Mouse (Mus musculus) kidney, embryonic 16.5 days (tissue): Measurements from ENCODE around the gene Gm20388. TPM values are rescaled to one million over a fixed set of nuclear protein-coding genes. Genes with fewer than 3 reads are reported as not detected.

ENCODE experiments used
- ATAC-seq: fragments of 200-750 bp; cut with Nextera tagmentation; 2 replicates; pipeline ENCODE4 v1.8.0; 2017; ENCODE audit warnings: moderate TSS enrichment; ENCODE audit not compliant: low FRiP score, low TSS enrichment
- H3K27ac ChIP-seq: fragments of 300-500 bp; sonication (generic); 2 replicates; pipeline ENCODE4 v1.5.1; 2014; ENCODE audit warnings: low read length
- H3K27me3 ChIP-seq: fragments of 300-500 bp; sonication (generic); 2 replicates; pipeline ENCODE4 v1.6.1; 2014; ENCODE audit warnings: low read length, control low read depth, mixed read lengths; ENCODE audit not compliant: insufficient read depth
- H3K36me3 ChIP-seq: fragments of 300-500 bp; sonication (generic); 2 replicates; pipeline ENCODE4 v1.6.1; 2014; ENCODE audit warnings: low read length, control low read depth, mixed read lengths; ENCODE audit not compliant: insufficient read depth
- H3K4me1 ChIP-seq: fragments of 300-500 bp; sonication (generic); 2 replicates; pipeline ENCODE4 v1.6.1; 2014; ENCODE audit warnings: low read length, control low read depth, mixed read lengths; ENCODE audit not compliant: insufficient read depth
- H3K4me2 ChIP-seq: fragments of 300-500 bp; sonication (generic); replicated peaks from 2 replicates; pipeline ENCODE4 v1.6.1; 2014; ENCODE audit warnings: low read depth, low read length
- H3K4me3 ChIP-seq: fragments of 300-500 bp; sonication (generic); 2 replicates; pipeline ENCODE4 v1.5.1; 2014; ENCODE audit warnings: mild to moderate bottlenecking, low read length
- H3K9ac ChIP-seq: fragments of 300-500 bp; sonication (generic); replicated peaks from 2 replicates; pipeline ENCODE4 v1.6.1; 2014; ENCODE audit warnings: low read length
- H3K9me3 ChIP-seq: fragments of 300-500 bp; sonication (generic); 2 replicates; pipeline ENCODE4 v1.6.1; 2016; ENCODE audit warnings: low read length, control low read depth
- WGBS: fragments of 180-500 bp; shearing (Covaris S2); extraction: QIAGEN DNeasy Blood & Tissue Kit; methylation state at CpG from one replicate; pipeline ENCODE4 v1.1.7; 2014; 5-methylcytosine and 5-hydroxymethylcytosine counted together
- polyA plus RNA-seq: library from polyadenylated mRNA; unstranded; fragments of >200 nt; fragmentation: Nextera tagmentation; extraction: Ambion mirVana; gene quantifications from 2 replicates; pipeline ENCODE4 v1.2.1, GENCODE M21; 2015

The Gm20388 gene
- polyA plus RNA-seq, 1 experiment from 2014 or later = 7.7 TPM

DNA sequence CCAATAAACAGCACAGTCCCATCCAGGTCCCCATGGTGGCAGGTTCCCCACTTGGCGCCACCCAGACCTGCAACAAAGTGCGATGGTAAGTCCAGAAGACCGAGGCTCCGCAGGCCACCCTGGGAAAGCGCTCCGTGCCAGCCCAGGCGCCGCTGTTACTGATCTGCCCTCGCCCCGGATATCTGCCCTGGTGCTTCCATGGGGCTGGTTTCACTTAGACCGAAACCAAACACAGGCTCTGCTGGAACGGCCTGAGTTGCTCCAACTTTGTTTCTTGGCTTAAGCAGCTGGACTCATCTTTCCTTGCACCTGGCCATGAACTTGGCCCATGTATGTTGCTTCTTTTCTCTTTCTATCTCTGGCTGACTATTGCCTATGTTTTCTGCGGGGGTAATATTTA is 2068.0 kb downstream of the Gm20388 start:
- Histone ChIP-seq H3K27me3 (no peaks in the 10 kb centered on the region), H3K4me1 (no peaks in the 10 kb centered on the region), H3K4me2 (no peak overlapping the region), H3K4me3 (no peak overlapping the region), H3K27ac (no peak overlapping the region), H3K9me3 (no peaks in the 10 kb centered on the region), H3K36me3 (peaks cover 57% of the 10 kb centered on the region), H3K9ac (no peak overlapping the region)
- WGBS = 94% methylated on average over 13 of the region's 13 CpGs
- ATAC-seq = no peak

DNA sequence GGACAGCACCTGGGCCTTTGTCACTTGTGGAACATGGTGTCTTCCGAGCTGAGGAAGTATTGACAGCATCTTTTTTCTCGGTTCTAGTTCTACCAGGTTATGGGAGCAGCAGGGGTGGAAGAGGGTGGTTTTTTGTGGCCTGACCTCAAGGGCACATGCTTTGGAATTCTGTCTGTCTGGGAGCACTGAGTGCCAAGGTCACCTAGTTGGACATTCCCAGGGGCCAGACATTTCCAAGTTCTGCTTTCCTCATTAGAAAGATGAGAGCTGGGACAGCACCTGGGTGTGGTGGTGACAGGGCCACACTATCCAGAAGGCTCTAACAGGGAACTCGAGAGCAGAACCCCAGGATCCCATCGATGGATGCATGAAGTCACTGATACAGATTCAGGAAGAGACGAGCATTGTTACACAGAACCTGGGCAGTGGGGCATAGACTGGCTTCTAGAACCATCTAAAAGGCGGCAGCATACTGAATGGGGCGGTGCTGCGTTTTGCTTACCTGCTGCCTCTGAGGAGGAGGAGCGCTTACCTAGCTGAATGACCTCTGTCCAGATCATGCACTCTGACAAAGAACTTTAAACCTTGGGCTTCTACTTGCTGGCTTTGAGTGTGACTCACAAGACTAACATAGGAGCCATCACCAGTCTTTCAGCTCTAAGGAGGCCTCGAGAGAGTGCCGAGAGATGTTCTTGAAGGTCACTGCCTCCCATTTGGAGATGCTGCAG is 2070.3 kb downstream of the Gm20388 start:
- Histone ChIP-seq H3K36me3 (peaks cover 52% of the 10 kb centered on the region), H3K4me3 (no peak overlapping the region), H3K27me3 (no peaks in the 10 kb centered on the region), H3K4me2 (no peak overlapping the region), H3K9ac (no peak overlapping the region), H3K9me3 (no peaks in the 10 kb centered on the region), H3K4me1 (no peaks in the 10 kb centered on the region), H3K27ac (no peak overlapping the region)
- no peak for ATAC-seq
- 92% methylated on average over 11 of the region's 11 CpGs for WGBS

DNA sequence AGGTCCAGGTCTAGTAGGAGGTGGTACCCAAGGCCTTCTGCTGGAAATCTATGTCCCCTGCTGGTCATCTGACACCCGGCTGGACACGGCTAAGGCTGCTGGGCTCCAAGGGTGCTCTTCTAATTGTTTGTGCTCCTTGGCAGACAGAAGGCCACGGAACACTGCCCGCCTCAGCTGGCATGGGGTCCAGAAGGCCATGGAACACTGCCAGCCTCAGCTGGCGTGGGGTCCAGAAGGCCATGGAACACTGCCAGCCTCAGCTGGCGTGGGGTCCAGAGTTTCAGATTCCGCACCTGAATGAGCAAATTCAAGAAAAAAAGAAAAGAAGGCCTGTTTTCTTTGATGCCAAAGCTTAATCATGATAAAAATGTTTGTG is 2070.9 kb downstream of the Gm20388 start:
- Histone ChIP-seq H3K27ac (no peak overlapping the region), H3K4me1 (no peaks in the 10 kb centered on the region), H3K9ac (no peak overlapping the region), H3K4me3 (no peak overlapping the region), H3K27me3 (no peaks in the 10 kb centered on the region), H3K4me2 (no peak overlapping the region), H3K9me3 (no peaks in the 10 kb centered on the region), H3K36me3 (peaks cover 50% of the 10 kb centered on the region)
- 79% methylated on average over 7 of the region's 7 CpGs for whole genome bisulfite sequencing
- ATAC-seq = no peak

DNA sequence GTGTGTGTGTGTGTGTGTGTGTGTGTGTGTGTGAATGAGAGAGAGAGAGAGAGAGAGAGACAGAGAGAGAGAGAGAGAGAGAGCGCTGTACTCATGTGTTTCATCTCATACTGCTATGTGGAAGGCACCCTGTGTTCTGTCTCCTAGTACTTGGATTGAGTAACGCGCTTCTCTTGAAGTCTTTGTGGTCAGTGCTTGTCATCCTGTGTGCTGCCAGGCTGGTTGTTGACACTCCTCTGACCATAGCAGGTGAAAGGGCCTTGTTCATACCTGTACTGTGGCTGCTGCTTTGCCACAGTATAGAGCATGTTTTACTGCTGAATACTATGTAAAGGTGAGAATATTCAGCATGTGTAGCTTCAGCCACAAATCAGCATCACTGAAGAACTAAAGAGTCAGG is 2075.0 kb downstream of the Gm20388 start:
- no peaks in the 10 kb centered on the region for H3K4me1 ChIP-seq
- 98% methylated on average over 3 of the region's 3 CpGs for WGBS
- H3K4me2 ChIP-seq = no peak overlapping the region
- ATAC-seq = no peak
- H3K4me3 ChIP-seq = no peak overlapping the region
- peaks cover 47% of the 10 kb centered on the region; the same call in 1 of the 2 replicates for H3K36me3 ChIP-seq
- H3K9me3 ChIP-seq = no peaks in the 10 kb centered on the region
- no peak overlapping the region for H3K9ac ChIP-seq
- H3K27me3 ChIP-seq = no peaks in the 10 kb centered on the region
- no peak overlapping the region for H3K27ac ChIP-seq

DNA sequence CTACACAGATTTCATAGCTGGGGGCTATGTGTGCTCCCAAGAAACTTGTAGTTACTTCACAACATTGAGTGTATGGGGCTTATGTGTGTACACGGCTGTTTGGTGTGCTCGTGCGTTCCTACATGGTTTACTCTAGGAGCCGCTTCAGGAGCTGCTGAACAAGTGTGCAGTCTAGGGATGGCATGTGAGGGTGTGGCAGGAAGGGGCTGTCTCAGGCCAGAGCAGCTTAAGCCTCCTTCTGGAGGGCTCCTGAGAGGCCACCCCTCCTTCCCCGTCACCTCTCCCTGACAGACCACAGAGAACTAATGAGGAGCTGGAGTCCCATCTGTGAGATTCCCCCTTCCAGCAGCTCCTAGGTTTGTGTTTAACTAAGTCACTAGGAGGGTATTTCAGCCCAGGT is 2077.3 kb downstream of the Gm20388 start:
- H3K27me3 ChIP-seq = no peaks in the 10 kb centered on the region
- ATAC-seq = no peak
- H3K36me3 ChIP-seq = peaks cover 43% of the 10 kb centered on the region
- no peak overlapping the region for H3K27ac ChIP-seq
- H3K9ac ChIP-seq = no peak overlapping the region
- H3K4me1 ChIP-seq = no peaks in the 10 kb centered on the region
- H3K4me3 ChIP-seq = no peak overlapping the region
- H3K9me3 ChIP-seq = no peaks in the 10 kb centered on the region
- WGBS = 87% methylated on average over 5 of the region's 5 CpGs
- no peak overlapping the region for H3K4me2 ChIP-seq

DNA sequence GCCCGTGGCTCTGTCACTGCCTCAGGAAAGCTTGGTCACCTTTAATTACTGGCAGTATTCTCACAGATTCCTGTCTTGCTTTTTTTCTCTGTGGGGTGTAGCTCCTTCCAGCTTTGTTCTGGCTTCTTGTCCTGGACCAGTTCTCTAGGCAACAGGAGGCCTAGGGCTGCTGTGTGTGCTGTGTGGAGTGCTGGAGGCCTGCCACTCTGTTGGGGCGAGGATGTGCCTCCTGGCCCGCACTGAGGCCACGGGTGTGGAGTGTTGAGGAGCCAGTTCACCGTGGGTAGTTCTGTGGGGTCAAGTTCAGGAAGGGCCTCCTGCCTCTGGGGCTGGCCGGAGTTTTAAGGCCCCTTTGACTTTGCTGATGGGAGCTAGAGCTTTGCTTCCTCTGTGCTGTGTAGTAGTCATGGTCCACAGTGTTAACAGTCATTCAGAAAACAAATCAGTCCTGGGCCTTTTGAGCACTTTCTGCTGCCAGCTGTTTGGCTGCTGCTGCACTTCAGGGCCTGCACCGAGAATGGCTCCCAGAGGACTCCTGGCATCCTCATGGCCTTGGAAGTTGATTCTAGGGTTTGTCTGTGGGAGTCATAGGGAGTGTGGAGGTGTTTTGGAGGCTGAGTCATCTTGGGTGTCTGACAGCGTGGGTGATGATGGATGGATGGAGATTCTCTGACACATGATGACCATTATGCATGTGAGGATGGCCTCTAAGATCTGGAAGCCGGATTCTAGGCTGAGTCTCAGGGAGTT is 2080.0 kb downstream of the Gm20388 start:
- H3K27me3 ChIP-seq = no peaks in the 10 kb centered on the region
- peaks cover 38% of the 10 kb centered on the region for H3K36me3 ChIP-seq
- 79% methylated on average over 9 of the region's 9 CpGs for WGBS
- no peaks in the 10 kb centered on the region for H3K9me3 ChIP-seq
- no peak overlapping the region for H3K4me2 ChIP-seq
- no peak for ATAC-seq
- no peak overlapping the region for H3K4me3 ChIP-seq
- H3K27ac ChIP-seq = no peak overlapping the region
- no peaks in the 10 kb centered on the region for H3K4me1 ChIP-seq
- no peak overlapping the region for H3K9ac ChIP-seq

DNA sequence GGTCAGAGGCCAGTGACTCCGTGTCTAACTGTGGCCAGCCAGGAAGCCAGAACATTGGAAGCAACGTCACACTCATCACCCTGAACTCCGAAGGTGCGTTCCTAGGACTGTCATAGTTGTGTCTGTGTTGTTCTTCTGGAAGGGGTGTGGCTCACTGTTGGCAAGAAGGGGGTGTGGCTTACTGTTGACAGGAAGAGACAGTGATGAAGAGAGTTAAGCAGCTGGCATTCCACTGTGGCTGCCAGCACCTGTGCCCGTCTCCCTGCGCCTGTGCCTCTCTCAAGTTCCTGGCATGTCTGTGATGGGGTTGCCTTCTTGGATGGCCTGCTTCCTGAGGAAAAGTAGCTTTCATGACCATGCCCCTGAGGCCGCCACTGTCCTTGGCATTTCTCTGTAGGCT is 2081.0 kb downstream of the Gm20388 start:
- no peak overlapping the region for H3K4me2 ChIP-seq
- no peak overlapping the region for H3K9ac ChIP-seq
- ATAC-seq = no peak
- H3K9me3 ChIP-seq = no peaks in the 10 kb centered on the region
- no peak overlapping the region for H3K27ac ChIP-seq
- WGBS = 82% methylated on average over 7 of the region's 7 CpGs
- H3K36me3 ChIP-seq = peaks cover 34% of the 10 kb centered on the region
- H3K4me3 ChIP-seq = no peak overlapping the region
- no peaks in the 10 kb centered on the region for H3K27me3 ChIP-seq
- no peaks in the 10 kb centered on the region for H3K4me1 ChIP-seq

DNA sequence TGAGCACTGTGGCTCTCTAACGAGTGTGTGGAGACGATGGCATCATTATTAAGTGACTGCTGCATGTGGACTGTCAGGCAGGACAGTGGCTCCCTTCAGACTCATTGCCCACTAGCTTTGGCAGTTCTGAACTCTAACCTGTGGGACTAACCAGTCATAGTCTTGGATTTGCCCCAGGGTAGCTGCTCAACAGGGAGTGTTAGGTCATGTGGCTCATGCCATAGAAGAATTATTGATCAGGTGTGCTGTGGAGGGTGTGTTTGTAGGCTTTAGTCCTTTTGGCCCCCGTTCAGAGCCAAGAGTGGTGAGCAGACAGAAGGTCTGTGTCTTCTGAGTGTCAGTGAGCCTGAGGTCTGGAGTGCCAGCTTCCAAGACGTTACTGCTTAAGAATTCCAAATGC is 2082.3 kb downstream of the Gm20388 start:
- no peak overlapping the region for H3K9ac ChIP-seq
- 83% methylated on average over 4 of the region's 4 CpGs for WGBS
- H3K4me2 ChIP-seq = no peak overlapping the region
- no peaks in the 10 kb centered on the region for H3K4me1 ChIP-seq
- no peak overlapping the region for H3K27ac ChIP-seq
- no peaks in the 10 kb centered on the region for H3K9me3 ChIP-seq
- H3K27me3 ChIP-seq = no peaks in the 10 kb centered on the region
- no peak overlapping the region for H3K4me3 ChIP-seq
- no peak for ATAC-seq
- H3K36me3 ChIP-seq = peaks cover 45% of the 10 kb centered on the region

DNA sequence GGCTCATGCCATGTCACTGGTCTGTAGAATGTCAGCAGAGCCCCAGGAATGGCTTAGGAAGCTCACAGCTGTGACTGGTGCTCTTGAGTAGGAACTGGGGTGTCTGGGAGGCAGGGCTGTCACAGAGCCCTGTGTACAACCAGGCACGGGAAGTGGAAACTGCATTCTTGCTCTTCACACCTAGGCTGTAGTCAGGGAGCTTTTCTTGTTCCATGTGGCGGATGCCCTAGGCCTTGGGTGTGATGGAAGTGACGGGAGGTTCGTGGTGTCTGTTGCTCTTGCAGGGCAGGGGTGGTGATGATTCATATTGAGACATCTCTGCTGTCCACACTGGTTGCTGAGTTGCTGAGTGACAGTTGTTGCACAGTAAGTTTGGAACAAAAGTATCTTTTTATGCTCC is 2084.5 kb downstream of the Gm20388 start:
- H3K27ac ChIP-seq = no peak overlapping the region
- H3K9me3 ChIP-seq = no peaks in the 10 kb centered on the region
- WGBS = 66% methylated on average over 4 of the region's 4 CpGs
- H3K9ac ChIP-seq = no peak overlapping the region
- H3K4me2 ChIP-seq = no peak overlapping the region
- ATAC-seq = no peak
- no peaks in the 10 kb centered on the region for H3K27me3 ChIP-seq
- no peaks in the 10 kb centered on the region for H3K4me1 ChIP-seq
- peaks cover 45% of the 10 kb centered on the region for H3K36me3 ChIP-seq
- H3K4me3 ChIP-seq = no peak overlapping the region

DNA sequence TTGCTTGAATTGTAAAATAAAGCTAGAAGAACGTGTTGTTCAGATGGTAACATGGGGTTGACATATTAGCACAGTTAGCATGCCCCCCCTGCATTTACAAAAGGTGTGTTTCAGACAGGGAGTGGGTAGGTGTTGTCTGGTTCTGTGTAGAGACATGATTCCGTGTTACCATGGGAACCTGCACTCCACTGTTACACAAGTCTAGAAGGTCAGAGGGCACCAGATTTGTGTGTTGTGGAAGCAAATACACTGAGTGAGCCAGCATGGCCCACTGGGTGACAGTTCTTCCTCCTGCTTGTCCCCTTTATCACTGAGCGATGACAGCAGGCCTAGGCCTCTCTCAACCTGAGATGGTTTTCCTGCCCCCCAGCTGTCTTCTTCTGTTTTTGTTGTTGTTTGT is 2085.3 kb downstream of the Gm20388 start:
- Histone ChIP-seq H3K36me3 (peaks cover 45% of the 10 kb centered on the region), H3K4me1 (no peaks in the 10 kb centered on the region), H3K4me3 (no peak overlapping the region), H3K9ac (no peak overlapping the region), H3K27ac (no peak overlapping the region), H3K27me3 (no peaks in the 10 kb centered on the region), H3K9me3 (no peaks in the 10 kb centered on the region), H3K4me2 (no peak overlapping the region)
- WGBS = 72% methylated on average over 3 of the region's 3 CpGs
- ATAC-seq = no peak
